Mouse (Mus musculus) embryo, embryonic 9.5 days (tissue): ENCODE measurements at regions not wholly inside any gene's neighbourhood (a gene's known extent, or its start where the extent isn't known, plus 50 kb on each side); places are given as distances from the start of the nearest gene placed in this dataset.

Source experiments
- DNase-seq: peaks from one replicate; pipeline ENCODE4 v3.0.0-alpha.2; 2017; ENCODE audit errors: extremely low spot score

GRCm38 (mm10) chr1:35717166-35717565 is 351.0 kb upstream of the Hs6st1 start:
- no peak for DNase-seq

GRCm38 (mm10) chr1:35717659-35718058 is 350.5 kb upstream of the Hs6st1 start:
- no peak for DNase-seq

DNA sequence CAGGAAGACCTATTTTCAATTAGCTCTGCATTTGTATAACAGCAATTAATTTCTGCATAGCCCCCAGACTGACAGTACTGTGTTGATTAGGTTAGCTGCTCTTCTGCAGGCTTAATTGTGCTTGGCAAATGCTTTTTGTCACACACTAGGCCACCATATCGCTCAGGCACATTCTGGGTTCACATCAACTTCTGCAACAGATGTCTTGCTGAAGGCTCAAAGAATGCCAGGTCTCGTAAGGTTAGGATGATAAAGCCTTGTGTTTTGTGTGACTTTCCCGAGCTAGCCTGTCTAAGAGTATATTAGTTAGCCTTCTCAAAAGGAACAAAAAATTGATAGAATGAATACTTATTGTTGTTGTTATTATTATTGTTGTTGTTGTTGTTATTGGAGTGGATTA is 348.1 kb upstream of the Hs6st1 start:
- no peak for DNase-seq

GRCm38 (mm10) chr1:35724366-35724900 is 343.8 kb upstream of the Hs6st1 start:
- DNase-seq: no peak

- peak; percentile 69 for DNase-seq
Measured at GRCm38 (mm10) chr1:35726596-35726995, 341.6 kb upstream of the Hs6st1 start.

- no peak for DNase-seq
Measured at GRCm38 (mm10) chr1:35727310-35727990, 340.8 kb upstream of the Hs6st1 start.

GRCm38 (mm10) chr1:35729785-35730295 is 338.4 kb upstream of the Hs6st1 start:
- no peak for DNase-seq

DNA sequence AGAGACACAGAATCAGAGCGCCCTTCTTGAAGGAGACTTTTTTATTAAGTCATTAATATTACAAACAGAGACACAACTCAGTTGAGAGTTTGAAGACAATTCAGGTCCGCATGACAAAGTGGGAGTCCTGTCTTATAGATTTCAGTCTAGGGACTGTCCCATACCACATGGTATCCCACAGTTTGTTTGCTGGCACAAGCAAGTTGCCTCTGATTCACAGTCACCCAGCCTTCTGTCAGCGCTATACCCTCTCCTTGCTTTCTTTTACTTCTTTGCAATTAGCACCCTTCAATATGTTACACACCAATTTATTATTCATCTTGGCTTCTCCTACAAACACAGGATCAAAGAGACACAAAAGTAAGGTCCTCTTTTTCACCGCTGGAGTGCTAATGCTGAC is 337.9 kb upstream of the Hs6st1 start:
- DNase-seq: no peak

DNA sequence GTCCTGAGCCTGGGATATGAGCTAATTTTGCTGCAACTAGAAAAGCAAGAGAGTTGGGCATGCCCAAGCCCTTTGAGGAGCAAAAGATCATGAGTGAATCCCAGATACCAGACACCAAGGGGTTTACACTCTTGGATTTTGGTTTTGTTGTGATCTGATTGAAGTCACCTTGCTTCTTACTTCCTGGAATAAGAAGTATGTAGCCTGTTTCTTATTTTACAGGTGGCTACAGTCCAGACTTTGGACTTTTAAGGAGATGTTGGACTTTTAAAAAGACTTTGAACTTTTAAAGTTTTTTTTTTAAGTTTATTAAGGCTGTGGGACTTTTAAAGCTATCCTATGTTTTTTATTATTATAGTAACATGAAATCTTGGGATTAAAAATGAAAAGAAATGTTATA is 332.0 kb upstream of the Hs6st1 start:
- no peak for DNase-seq

DNA sequence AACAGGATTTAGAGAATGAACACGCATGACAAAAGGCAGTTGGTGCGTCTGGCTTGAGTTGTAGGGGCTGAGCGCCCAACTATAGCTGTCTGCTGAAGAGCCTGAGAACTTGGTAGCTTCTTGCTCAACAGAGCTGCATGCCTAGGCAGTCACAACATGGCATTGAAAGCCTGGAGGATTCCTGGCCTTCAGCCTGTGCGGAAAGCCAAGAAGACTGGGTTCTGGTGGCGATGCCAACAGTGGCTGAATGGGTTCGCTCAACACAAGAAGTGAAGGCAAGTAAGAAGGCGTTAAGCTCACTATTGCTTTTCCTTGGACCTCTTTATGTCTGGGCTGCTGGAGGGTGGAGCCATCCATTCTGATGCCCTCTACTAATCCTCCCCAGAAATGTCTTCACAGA is 318.6 kb upstream of the Hs6st1 start:
- no peak for DNase-seq

- DNase-seq: no peak
Measured at GRCm38 (mm10) chr1:35750092-35750521, 318.1 kb upstream of the Hs6st1 start.

- DNase-seq: no peak
Measured at GRCm38 (mm10) chr1:35752636-35753035, 315.6 kb upstream of the Hs6st1 start.

GRCm38 (mm10) chr1:35754170-35754569 is 314.0 kb upstream of the Hs6st1 start:
- DNase-seq: no peak

DNA sequence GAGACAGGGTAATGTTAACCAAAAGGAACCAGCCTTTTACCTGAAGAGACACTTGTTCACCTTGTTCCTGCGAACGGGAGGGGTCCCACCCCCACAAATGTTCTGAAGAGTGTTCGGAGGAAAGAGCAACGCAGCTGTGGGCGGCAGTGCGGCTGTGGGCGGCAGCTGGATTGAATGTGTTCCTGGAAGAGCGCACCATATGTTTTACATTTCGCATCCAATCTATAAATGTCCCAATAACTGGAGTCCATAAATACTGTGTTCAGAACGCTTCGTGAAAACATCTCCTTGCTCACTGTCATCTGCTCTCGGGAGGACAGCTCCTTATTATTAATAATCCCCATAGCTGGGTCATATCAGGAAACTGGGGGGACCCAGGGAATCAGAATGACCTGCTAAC is 309.2 kb upstream of the Hs6st1 start:
- no peak for DNase-seq

- no peak for DNase-seq
Measured at GRCm38 (mm10) chr1:35759600-35759999, 308.6 kb upstream of the Hs6st1 start.

DNA sequence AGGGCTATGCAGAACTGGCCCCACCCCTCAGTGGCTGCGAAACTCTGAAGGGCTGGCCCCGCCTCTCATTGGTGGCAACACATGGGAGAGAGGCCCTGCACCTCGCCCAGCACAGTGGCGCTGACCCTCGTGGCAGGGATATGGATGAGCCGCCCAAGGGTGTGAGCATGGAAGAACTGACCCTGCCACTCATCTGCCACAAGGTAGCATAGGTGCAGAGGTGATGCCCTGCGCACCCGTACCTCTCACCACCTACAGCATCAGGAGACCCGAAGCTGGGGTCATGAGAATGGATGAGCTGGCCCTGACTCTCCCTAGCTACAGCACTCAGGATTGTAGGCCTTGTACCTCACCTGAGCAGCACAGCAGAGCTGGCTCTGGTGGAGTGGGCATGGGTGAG is 305.1 kb upstream of the Hs6st1 start:
- no peak for DNase-seq

GRCm38 (mm10) chr1:35763456-35763855 is 304.7 kb upstream of the Hs6st1 start:
- no peak for DNase-seq

DNA sequence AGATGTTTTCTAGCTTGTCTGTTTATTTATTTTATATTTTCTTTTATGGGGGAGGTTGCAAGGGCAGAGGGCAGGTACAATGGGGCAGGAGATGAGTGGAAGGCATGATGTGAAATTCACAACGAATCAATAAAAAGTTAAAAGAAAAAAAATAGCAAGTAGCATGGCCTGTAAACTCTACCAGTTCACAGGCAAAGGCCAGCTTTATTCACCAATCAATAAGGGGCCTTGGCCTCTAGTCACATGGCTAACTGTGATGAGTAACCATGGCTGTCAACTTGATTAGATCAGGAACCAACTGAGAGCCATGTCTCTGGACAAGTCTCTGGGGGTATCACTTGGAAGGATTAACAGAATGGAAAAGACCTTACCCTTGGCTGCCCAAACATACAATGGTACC is 304.1 kb upstream of the Hs6st1 start:
- DNase-seq: no peak

DNA sequence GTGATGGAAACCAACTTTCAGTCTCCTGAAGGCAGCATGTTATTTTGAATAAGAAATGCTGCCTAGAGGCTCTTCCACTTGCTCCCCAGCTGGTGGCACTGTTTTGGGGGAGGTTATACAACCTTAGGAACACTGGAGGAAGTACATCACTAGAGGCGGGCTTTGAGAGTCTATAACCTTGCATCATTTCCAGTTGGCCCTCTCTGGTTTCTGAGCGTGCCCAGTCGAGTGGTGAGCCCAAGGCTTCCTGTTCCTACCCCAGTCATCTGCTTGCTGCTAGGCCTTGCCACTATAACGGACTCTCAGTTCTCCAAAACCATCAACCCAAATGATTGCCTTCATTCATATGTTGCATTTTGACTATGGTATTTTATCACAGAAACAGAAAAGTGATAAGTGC is 302.5 kb upstream of the Hs6st1 start:
- DNase-seq: no peak

- DNase-seq: no peak
Measured at GRCm38 (mm10) chr1:35766271-35766670, 301.9 kb upstream of the Hs6st1 start.

GRCm38 (mm10) chr1:35772567-35772966 is 295.6 kb upstream of the Hs6st1 start:
- no peak for DNase-seq

GRCm38 (mm10) chr1:35774566-35774965 is 293.6 kb upstream of the Hs6st1 start:
- DNase-seq: no peak

GRCm38 (mm10) chr1:35782668-35783067 is 285.5 kb upstream of the Hs6st1 start:
- no peak for DNase-seq

DNA sequence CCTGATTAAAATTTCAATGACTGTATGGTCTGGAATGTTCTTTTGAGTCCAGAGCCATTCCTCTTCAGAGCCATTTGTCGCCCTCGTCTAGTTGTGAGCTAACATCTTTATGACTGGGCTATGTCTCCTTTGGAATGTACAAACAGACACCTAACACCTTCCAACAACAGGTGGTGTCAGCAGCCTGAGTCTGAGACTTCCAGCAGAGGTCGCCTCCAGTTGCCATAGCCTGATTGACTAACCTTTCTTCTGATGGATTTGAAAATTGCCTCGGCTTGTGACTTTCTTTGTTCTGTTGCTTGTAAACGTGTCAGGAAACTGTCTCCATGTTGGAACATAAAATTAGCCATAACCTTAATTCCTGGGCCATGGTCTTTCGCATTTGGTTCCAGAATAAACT is 284.8 kb upstream of the Hs6st1 start:
- DNase-seq: no peak
